Mouse (Mus musculus) limb, embryonic 12.5 days (tissue): ENCODE data around the gene Tmprss13. TPM values are rescaled to one million over a fixed set of nuclear protein-coding genes. Genes with fewer than 3 reads are reported as not detected.
A peak's percentile ranks its signal among the peaks of the same experiment; 100 is the strongest.

Experiments used
- ATAC-seq: fragments of 200-750 bp; cut with Nextera tagmentation; 2 replicates; pipeline ENCODE4 v1.8.0; 2017; ENCODE audit warnings: low read depth, moderate TSS enrichment; ENCODE audit not compliant: insufficient number of reproducible peaks, insufficient read depth, low FRiP score, low TSS enrichment
- H3K27ac ChIP-seq: fragments of 300-500 bp; sonication (generic); 2 replicates; pipeline ENCODE4 v1.5.1; 2016; ENCODE audit warnings: mild to moderate bottlenecking, moderate library complexity
- H3K27me3 ChIP-seq: fragments of 300-500 bp; sonication (generic); 2 replicates; pipeline ENCODE4 v1.6.1; 2016; ENCODE audit warnings: mild to moderate bottlenecking, moderate library complexity
- H3K36me3 ChIP-seq: fragments of 300-500 bp; sonication (generic); 2 replicates; pipeline ENCODE4 v1.6.1; 2016; ENCODE audit warnings: mild to moderate bottlenecking, moderate library complexity
- H3K4me1 ChIP-seq: fragments of 300-500 bp; sonication (generic); replicated peaks from 2 replicates; pipeline ENCODE4 v1.6.1; 2016
- H3K4me2 ChIP-seq: fragments of 300-500 bp; sonication (generic); 2 replicates; pipeline ENCODE4 v1.6.1; 2016; ENCODE audit warnings: mild to moderate bottlenecking, moderate library complexity
- H3K4me3 ChIP-seq: fragments of 300-500 bp; sonication (generic); replicated peaks from 2 replicates; pipeline ENCODE4 v1.5.1; 2016; ENCODE audit warnings: mild to moderate bottlenecking
- H3K9ac ChIP-seq: fragments of 300-500 bp; sonication (generic); replicated peaks from 2 replicates; pipeline ENCODE4 v1.6.1; 2016; ENCODE audit warnings: mild to moderate bottlenecking, moderate library complexity
- H3K9me3 ChIP-seq: fragments of 300-500 bp; sonication (generic); 2 replicates; pipeline ENCODE4 v1.6.1; 2016; ENCODE audit warnings: mild to moderate bottlenecking, moderate library complexity
- WGBS: fragments of 180-500 bp; shearing (Covaris S2); methylation state at CpG from one replicate; pipeline ENCODE4 v1.1.7; 2016; 5-methylcytosine and 5-hydroxymethylcytosine counted together
- polyA plus RNA-seq: library from polyadenylated mRNA; unstranded; fragments of >200 nt; fragmentation: Nextera tagmentation; extraction: Ambion mirVana; gene quantifications from 2 replicates; pipeline ENCODE4 v1.2.1, GENCODE M21; 2016

Tmprss13 gene
- polyA plus RNA-seq, 1 experiment from 2014 or later: 0.51 TPM

DNA sequence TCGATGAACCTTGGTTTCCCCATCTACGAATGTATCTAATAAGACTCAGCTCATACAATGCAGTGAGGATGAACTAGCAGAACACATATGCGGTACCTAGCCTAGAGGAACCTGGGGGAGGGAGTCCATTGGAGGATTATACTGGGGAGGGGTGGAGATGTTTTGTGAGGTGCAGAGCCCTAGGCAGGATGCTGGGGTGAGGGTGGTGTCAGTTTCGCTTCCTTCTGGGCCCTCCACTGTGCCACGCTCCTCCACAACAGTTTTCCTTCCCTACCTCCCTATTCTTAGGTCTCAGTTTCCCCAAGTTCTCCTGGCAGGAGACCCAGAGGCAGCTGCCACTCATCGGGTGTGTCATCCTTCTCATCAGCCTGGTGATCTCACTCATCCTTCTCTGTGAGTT is 10.7 kb downstream of the Tmprss13 start:
- H3K36me3 ChIP-seq: no peaks in the 10 kb centered on the region
- no peak for ATAC-seq
- 92% methylated on average over 6 of the region's 6 CpGs for WGBS
- H3K9me3 ChIP-seq: no peaks in the 10 kb centered on the region
- no peak overlapping the region for H3K4me3 ChIP-seq
- no peak overlapping the region for H3K27ac ChIP-seq
- H3K9ac ChIP-seq: no peak overlapping the region
- H3K27me3 ChIP-seq: no peaks in the 10 kb centered on the region
- no peak overlapping the region for H3K4me2 ChIP-seq
- no peaks in the 10 kb centered on the region for H3K4me1 ChIP-seq

- ATAC-seq: no peak
- H3K4me3 ChIP-seq: no peak overlapping the region
- H3K4me1 ChIP-seq: no peaks in the 10 kb centered on the region
- no peak overlapping the region for H3K4me2 ChIP-seq
- H3K27me3 ChIP-seq: 0 out of 2 replicates have a peak, but pooled peaks cover 3% of the 10 kb centered on the region
- WGBS: 83% methylated on average over 2 of the region's 2 CpGs
- no peaks in the 10 kb centered on the region for H3K36me3 ChIP-seq
- H3K9me3 ChIP-seq: no peaks in the 10 kb centered on the region
- no peak overlapping the region for H3K27ac ChIP-seq
- H3K9ac ChIP-seq: no peak overlapping the region
These were observed 18.5 kb downstream of the Tmprss13 start for GRCm38 (mm10) chr9:45337406-45337805.

GRCm38 (mm10) chr9:45343066-45343465 is 24.2 kb downstream of the Tmprss13 start:
- Histone ChIP-seq H3K4me2 (no peak overlapping the region), H3K27me3 (0 out of 2 replicates have a peak, but pooled peaks cover 3% of the 10 kb centered on the region)
- 87% methylated on average over 3 of the region's 3 CpGs for WGBS

DNA sequence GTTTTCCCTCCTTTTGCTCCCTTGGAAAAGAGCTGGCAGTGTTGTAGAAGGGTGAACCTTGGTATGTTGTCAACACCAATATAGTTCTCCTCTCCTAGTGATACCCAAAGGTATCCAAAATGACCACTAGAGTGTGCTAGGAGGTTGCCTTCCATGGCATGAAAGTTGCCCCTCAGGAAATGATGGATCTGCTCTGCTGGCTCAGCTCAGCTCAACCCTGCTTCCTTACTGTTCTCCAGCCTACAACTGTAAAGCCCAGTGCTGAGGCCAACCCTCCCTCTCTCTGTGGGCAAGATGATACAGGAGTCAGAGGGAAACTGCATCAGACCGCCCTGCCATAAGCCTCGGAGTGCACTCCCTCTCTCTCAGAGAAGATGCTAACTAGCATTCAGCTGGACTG is 26.6 kb downstream of the Tmprss13 start:
- ATAC-seq: no peak
- H3K9ac ChIP-seq: no peak overlapping the region
- no peaks in the 10 kb centered on the region for H3K36me3 ChIP-seq
- WGBS: 59% methylated on average over 2 of the region's 2 CpGs
- H3K9me3 ChIP-seq: no peaks in the 10 kb centered on the region
- H3K27ac ChIP-seq: no peak overlapping the region
- no peak overlapping the region for H3K4me2 ChIP-seq
- H3K4me1 ChIP-seq: no peaks in the 10 kb centered on the region
- no peaks in the 10 kb centered on the region for H3K27me3 ChIP-seq
- no peak overlapping the region for H3K4me3 ChIP-seq

More at GRCm38 (mm10) chr9:45343066-45343465, 24.2 kb downstream of the Tmprss13 start:
- H3K4me1 ChIP-seq: no peaks in the 10 kb centered on the region
- H3K9ac ChIP-seq: no peak overlapping the region
- no peak for ATAC-seq
- H3K27ac ChIP-seq: no peak overlapping the region
- no peak overlapping the region for H3K4me3 ChIP-seq
- H3K9me3 ChIP-seq: no peaks in the 10 kb centered on the region
- no peaks in the 10 kb centered on the region for H3K36me3 ChIP-seq

- H3K4me1 ChIP-seq: no peaks in the 10 kb centered on the region
- no peak overlapping the region for H3K27ac ChIP-seq
- H3K9ac ChIP-seq: no peak overlapping the region
- H3K4me3 ChIP-seq: no peak overlapping the region
- no peaks in the 10 kb centered on the region for H3K9me3 ChIP-seq
- no peak overlapping the region for H3K4me2 ChIP-seq
- ATAC-seq: no peak
- no peaks in the 10 kb centered on the region for H3K27me3 ChIP-seq
- 77% methylated on average over 6 of the region's 6 CpGs for WGBS
- no peaks in the 10 kb centered on the region for H3K36me3 ChIP-seq
These were observed 27.4 kb downstream of the Tmprss13 start for GRCm38 (mm10) chr9:45346276-45346675.

GRCm38 (mm10) chr9:45348560-45348959 is 29.7 kb downstream of the Tmprss13 start:
- H3K27ac ChIP-seq: no peak overlapping the region
- no peak for ATAC-seq
- H3K9ac ChIP-seq: no peak overlapping the region
- WGBS: 81% methylated on average over 6 of the region's 6 CpGs
- H3K27me3 ChIP-seq: no peaks in the 10 kb centered on the region
- H3K4me2 ChIP-seq: no peak overlapping the region
- H3K36me3 ChIP-seq: no peaks in the 10 kb centered on the region
- no peaks in the 10 kb centered on the region for H3K4me1 ChIP-seq
- H3K4me3 ChIP-seq: no peak overlapping the region
- no peaks in the 10 kb centered on the region for H3K9me3 ChIP-seq

DNA sequence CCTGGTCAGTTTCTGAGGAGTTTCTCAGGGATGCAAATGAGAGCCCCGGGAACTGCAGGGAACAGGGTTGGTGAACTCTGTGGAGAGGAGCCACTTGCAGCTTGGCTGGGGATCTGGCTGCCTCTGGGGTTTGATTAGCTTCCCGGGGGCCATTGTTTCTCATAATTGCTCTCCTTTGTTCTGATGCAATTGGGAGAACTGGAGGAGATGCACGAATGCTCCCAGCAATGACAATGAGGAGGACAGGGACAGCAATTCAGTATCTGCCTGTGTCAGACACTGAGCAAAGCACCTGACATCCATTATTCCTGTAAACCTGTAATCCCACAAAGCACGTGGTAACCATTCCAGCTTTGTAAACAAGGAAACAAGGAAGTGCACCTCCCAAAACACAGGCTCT is 30.3 kb downstream of the Tmprss13 start:
- no peak overlapping the region for H3K9ac ChIP-seq
- WGBS: 46% methylated on average over 4 of the region's 4 CpGs

GRCm38 (mm10) chr9:45349851-45350250 is 31.0 kb downstream of the Tmprss13 start:
- H3K4me1 ChIP-seq: no peaks in the 10 kb centered on the region
- no peak overlapping the region for H3K4me2 ChIP-seq
- H3K27ac ChIP-seq: no peak overlapping the region
- no peaks in the 10 kb centered on the region for H3K9me3 ChIP-seq
- ATAC-seq: no peak
- H3K4me3 ChIP-seq: no peak overlapping the region
- 34% methylated on average over 5 of the region's 5 CpGs for WGBS
- no peak overlapping the region for H3K9ac ChIP-seq
- H3K36me3 ChIP-seq: no peaks in the 10 kb centered on the region
- H3K27me3 ChIP-seq: no peaks in the 10 kb centered on the region

More for the DNA sequence above, 30.3 kb downstream of the Tmprss13 start:
- H3K9me3 ChIP-seq: no peaks in the 10 kb centered on the region
- no peaks in the 10 kb centered on the region for H3K27me3 ChIP-seq
- H3K4me1 ChIP-seq: no peaks in the 10 kb centered on the region
- no peak overlapping the region for H3K4me2 ChIP-seq
- ATAC-seq: no peak
- no peak overlapping the region for H3K4me3 ChIP-seq
- no peak overlapping the region for H3K27ac ChIP-seq
- H3K36me3 ChIP-seq: no peaks in the 10 kb centered on the region

GRCm38 (mm10) chr9:45355192-45355591 is 36.3 kb downstream of the Tmprss13 start:
- 73% methylated on average over 2 of the region's 2 CpGs for WGBS
- no peak for ATAC-seq
- no peak overlapping the region for H3K9ac ChIP-seq

GRCm38 (mm10) chr9:45358356-45358755 is 39.5 kb downstream of the Tmprss13 start:
- Histone ChIP-seq H3K9me3 (no peaks in the 10 kb centered on the region), H3K27me3 (no peaks in the 10 kb centered on the region), H3K4me3 (no peak overlapping the region), H3K4me1 (peaks cover 17% of the 10 kb centered on the region; the same call in 1 of the 2 replicates), H3K9ac (no peak overlapping the region), H3K36me3 (no peaks in the 10 kb centered on the region), H3K4me2 (no peak overlapping the region), H3K27ac (no peak overlapping the region)
- WGBS: 55% methylated on average over 7 of the region's 7 CpGs
- no peak for ATAC-seq

More at GRCm38 (mm10) chr9:45355192-45355591, 36.3 kb downstream of the Tmprss13 start:
- Histone ChIP-seq H3K27ac (no peak overlapping the region), H3K36me3 (no peaks in the 10 kb centered on the region), H3K4me3 (no peak overlapping the region), H3K9me3 (no peaks in the 10 kb centered on the region), H3K4me1 (peaks cover 6% of the 10 kb centered on the region; the same call in 1 of the 2 replicates), H3K27me3 (no peaks in the 10 kb centered on the region), H3K4me2 (no peak overlapping the region)

DNA sequence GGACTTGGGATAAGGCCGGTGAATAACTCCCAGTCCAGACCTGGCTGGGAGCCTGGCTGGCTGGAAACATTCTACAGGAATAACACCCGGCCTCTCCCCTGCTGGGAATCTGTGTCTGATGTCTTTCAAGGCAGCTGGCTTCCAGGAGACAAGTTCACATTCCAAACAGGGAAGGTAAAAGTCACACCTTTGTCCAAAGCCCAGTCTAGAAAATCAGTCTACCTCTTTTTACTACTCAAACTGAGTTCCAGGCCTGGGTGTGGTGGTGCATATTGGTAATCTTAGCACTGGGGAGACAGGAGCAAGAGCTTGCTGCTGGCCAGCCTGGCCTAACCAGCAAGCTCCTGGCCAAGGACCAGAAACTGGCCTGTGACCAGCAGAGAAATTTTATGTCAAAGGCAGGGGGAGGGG is 43.2 kb downstream of the Tmprss13 start:
- Histone ChIP-seq H3K27ac (peak overlapping the region; percentile 50), H3K36me3 (no peaks in the 10 kb centered on the region), H3K4me2 (no peak overlapping the region), H3K9me3 (no peaks in the 10 kb centered on the region), H3K4me1 (peaks cover 17% of the 10 kb centered on the region; the same call in 1 of the 2 replicates), H3K4me3 (no peak overlapping the region), H3K27me3 (no peaks in the 10 kb centered on the region), H3K9ac (no peak overlapping the region)
- WGBS: 15% methylated on average over 2 of the region's 2 CpGs
- ATAC-seq: no peak

GRCm38 (mm10) chr9:45363639-45364214 is 44.8 kb downstream of the Tmprss13 start:
- ATAC-seq: no peak

More at GRCm38 (mm10) chr9:45363639-45364214, 44.8 kb downstream of the Tmprss13 start:
- H3K4me2 ChIP-seq: no peak overlapping the region
- H3K4me1 ChIP-seq: peaks cover 11% of the 10 kb centered on the region; the same call in 1 of the 2 replicates
- no peaks in the 10 kb centered on the region for H3K36me3 ChIP-seq
- H3K27me3 ChIP-seq: no peaks in the 10 kb centered on the region; the same call in 1 of the 2 replicates
- H3K4me3 ChIP-seq: no peak overlapping the region
- no peaks in the 10 kb centered on the region for H3K9me3 ChIP-seq
- H3K9ac ChIP-seq: no peak overlapping the region
- 65% methylated on average over 7 of the region's 7 CpGs for WGBS
- no peak overlapping the region for H3K27ac ChIP-seq
